Mouse (Mus musculus): Measurements from ENCODE around the gene Ntrk3. TPM values are rescaled to one million over a fixed set of nuclear protein-coding genes. Genes with fewer than 3 reads are reported as not detected.

Gene Ntrk3
- polyA plus RNA-seq, 1 experiment from 2014 or later: 18.3 TPM

DNA sequence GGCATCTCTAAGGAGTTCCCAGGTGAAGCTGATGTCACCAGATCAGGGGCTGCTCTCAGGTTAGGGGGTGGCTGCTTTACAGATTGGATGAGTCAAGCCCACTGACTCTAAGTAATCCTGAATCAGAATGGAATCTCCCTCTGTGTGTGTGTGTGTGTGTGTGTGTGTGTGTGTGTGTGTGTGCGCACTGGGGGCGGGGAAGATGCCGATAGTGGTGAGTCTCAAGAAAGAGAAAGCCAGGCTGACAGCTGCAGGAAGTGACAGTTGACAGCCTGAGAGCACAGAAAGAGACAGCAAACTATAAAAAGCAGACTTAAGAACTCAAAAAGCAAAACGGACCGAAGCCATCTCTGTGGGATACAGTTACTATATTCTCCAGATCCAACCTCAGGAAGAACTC is 18.7 kb downstream of the Ntrk3 start:
- no peaks in the 10 kb centered on the region for H3K4me1 ChIP-seq (replicated peaks)
- H3K9me3 ChIP-seq: no peaks in the 10 kb centered on the region
- 91% methylated on average over 5 of the region's 5 CpGs for WGBS
- H3K4me3 ChIP-seq (replicated peaks): no peak overlapping the region
- H3K9ac ChIP-seq (replicated peaks): no peak overlapping the region
- no peak overlapping the region for H3K4me2 ChIP-seq (replicated peaks)
- no peaks in the 10 kb centered on the region for H3K27me3 ChIP-seq
- no peak for ATAC-seq
- H3K27ac ChIP-seq: no peak overlapping the region
- no peaks in the 10 kb centered on the region for H3K36me3 ChIP-seq

- Histone ChIP-seq H3K27me3 (no peaks in the 10 kb centered on the region), H3K9ac (replicated peaks) (no peak overlapping the region), H3K9me3 (no peaks in the 10 kb centered on the region), H3K27ac (no peak overlapping the region), H3K4me2 (replicated peaks) (no peak overlapping the region), H3K36me3 (no peaks in the 10 kb centered on the region), H3K4me1 (replicated peaks) (no peaks in the 10 kb centered on the region), H3K4me3 (replicated peaks) (no peak overlapping the region)
- ATAC-seq: no peak
- 90% methylated on average over 8 of the region's 8 CpGs for WGBS
These were observed 19.6 kb downstream of the Ntrk3 start for GRCm38 (mm10) chr7:78718191-78718609.

DNA sequence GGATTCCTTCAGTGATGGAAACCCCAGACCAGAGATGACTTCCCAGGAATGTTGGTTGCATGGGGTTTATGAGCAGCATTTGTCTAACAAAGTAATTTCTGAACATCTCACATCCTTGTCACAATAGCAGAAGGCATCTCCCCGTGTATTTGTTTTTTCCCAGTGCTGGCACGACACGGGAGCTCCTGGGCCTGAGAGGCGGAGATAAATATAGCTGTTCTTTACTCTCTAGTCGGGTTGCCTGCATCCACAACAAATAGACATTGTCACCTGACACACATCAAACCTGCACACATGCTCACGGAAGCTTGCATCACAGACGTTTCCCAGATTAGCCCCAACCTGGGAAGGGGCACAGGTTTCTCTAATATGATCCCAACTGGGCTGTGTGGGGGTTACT is 30.1 kb downstream of the Ntrk3 start:
- Histone ChIP-seq H3K4me2 (replicated peaks) (no peak overlapping the region), H3K9me3 (no peaks in the 10 kb centered on the region), H3K4me1 (replicated peaks) (no peaks in the 10 kb centered on the region), H3K9ac (replicated peaks) (no peak overlapping the region), H3K27ac (no peak overlapping the region), H3K4me3 (replicated peaks) (no peak overlapping the region), H3K27me3 (no peaks in the 10 kb centered on the region), H3K36me3 (no peaks in the 10 kb centered on the region)
- 86% methylated on average over 7 of the region's 7 CpGs for WGBS
- ATAC-seq: no peak

- H3K4me2 ChIP-seq (replicated peaks): no peak overlapping the region
- H3K27ac ChIP-seq: no peak overlapping the region
- no peaks in the 10 kb centered on the region for H3K36me3 ChIP-seq
- H3K9ac ChIP-seq (replicated peaks): no peak overlapping the region
- no peaks in the 10 kb centered on the region for H3K9me3 ChIP-seq
- H3K4me1 ChIP-seq (replicated peaks): no peaks in the 10 kb centered on the region
- no peaks in the 10 kb centered on the region for H3K27me3 ChIP-seq
- ATAC-seq: no peak
- no peak overlapping the region for H3K4me3 ChIP-seq (replicated peaks)
- 87% methylated on average over 3 of the region's 3 CpGs for WGBS
These were observed 30.7 kb downstream of the Ntrk3 start for GRCm38 (mm10) chr7:78707122-78707521.

DNA sequence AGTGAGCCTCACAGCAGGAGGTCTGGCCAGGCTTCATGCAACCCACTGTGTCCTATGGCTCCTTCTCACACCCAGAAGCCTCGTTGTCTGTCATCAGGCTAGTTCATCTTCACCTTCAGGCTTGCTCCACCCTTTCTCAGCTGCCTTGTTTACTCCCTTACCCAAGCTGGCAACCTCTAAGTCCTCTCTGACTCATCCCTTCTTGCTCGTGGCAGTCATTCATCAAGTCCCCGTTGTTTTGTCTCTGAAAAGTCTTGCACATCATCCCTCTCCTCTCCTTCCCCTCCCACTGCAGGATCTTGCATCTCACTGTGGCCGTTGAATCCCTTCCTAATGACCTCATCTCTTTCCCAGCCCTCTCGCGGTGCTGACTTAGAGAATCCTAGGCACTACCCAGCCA is 35.1 kb downstream of the Ntrk3 start:
- WGBS: 74% methylated on average over 6 of the region's 6 CpGs

GRCm38 (mm10) chr7:78695200-78695599 is 42.6 kb downstream of the Ntrk3 start:
- H3K27ac ChIP-seq: no peak overlapping the region
- no peak overlapping the region for H3K4me3 ChIP-seq (replicated peaks)
- 92% methylated on average over 3 of the region's 3 CpGs for WGBS
- no peak for ATAC-seq
- H3K4me2 ChIP-seq (replicated peaks): no peak overlapping the region
- H3K9me3 ChIP-seq: no peaks in the 10 kb centered on the region
- no peaks in the 10 kb centered on the region for H3K27me3 ChIP-seq
- H3K36me3 ChIP-seq: no peaks in the 10 kb centered on the region
- no peaks in the 10 kb centered on the region for H3K4me1 ChIP-seq (replicated peaks)
- H3K9ac ChIP-seq (replicated peaks): no peak overlapping the region

More for the DNA sequence above, 35.1 kb downstream of the Ntrk3 start:
- H3K27me3 ChIP-seq: no peaks in the 10 kb centered on the region
- no peak overlapping the region for H3K4me2 ChIP-seq (replicated peaks)
- H3K4me3 ChIP-seq (replicated peaks): no peak overlapping the region
- no peaks in the 10 kb centered on the region for H3K9me3 ChIP-seq
- H3K9ac ChIP-seq (replicated peaks): no peak overlapping the region
- no peaks in the 10 kb centered on the region for H3K4me1 ChIP-seq (replicated peaks)
- no peaks in the 10 kb centered on the region for H3K36me3 ChIP-seq
- no peak overlapping the region for H3K27ac ChIP-seq
- no peak for ATAC-seq

DNA sequence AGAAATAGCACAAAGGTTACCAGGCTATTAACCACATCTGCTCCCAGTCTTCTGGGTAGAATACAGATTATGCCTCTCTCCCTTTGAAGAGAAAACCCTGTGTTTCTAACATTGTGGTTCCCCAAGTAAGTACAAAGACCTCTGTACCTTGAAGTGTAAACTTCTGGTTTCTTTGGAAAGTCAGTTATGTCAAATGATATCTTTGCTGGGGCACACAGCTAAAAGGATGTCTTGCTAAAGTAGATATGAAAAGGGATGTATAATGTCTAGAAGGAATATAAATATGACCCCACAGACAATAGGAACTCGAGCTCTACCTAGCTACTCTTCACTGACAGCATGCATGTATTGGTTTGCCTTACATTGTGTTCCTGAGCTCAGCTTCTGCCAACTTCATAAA is 44.7 kb downstream of the Ntrk3 start:
- no peak overlapping the region for H3K27ac ChIP-seq

GRCm38 (mm10) chr7:78690956-78691355 is 46.9 kb downstream of the Ntrk3 start:
- 76% methylated on average over 3 of the region's 3 CpGs for WGBS

More for the DNA sequence above, 44.7 kb downstream of the Ntrk3 start:
- no peaks in the 10 kb centered on the region for H3K36me3 ChIP-seq
- H3K4me1 ChIP-seq (replicated peaks): no peaks in the 10 kb centered on the region
- H3K4me2 ChIP-seq (replicated peaks): no peak overlapping the region
- H3K9me3 ChIP-seq: no peaks in the 10 kb centered on the region
- 50% methylated on average over 1 of the region's 1 CpGs for WGBS
- ATAC-seq: no peak
- no peak overlapping the region for H3K9ac ChIP-seq (replicated peaks)
- H3K4me3 ChIP-seq (replicated peaks): no peak overlapping the region
- no peaks in the 10 kb centered on the region for H3K27me3 ChIP-seq

GRCm38 (mm10) chr7:78684943-78685342 is 52.9 kb downstream of the Ntrk3 start:
- Histone ChIP-seq H3K9me3 (no peaks in the 10 kb centered on the region), H3K9ac (replicated peaks) (no peak overlapping the region), H3K4me3 (replicated peaks) (no peak overlapping the region), H3K4me2 (replicated peaks) (no peak overlapping the region), H3K4me1 (replicated peaks) (no peaks in the 10 kb centered on the region), H3K27me3 (no peaks in the 10 kb centered on the region), H3K36me3 (no peaks in the 10 kb centered on the region), H3K27ac (no peak overlapping the region)
- no peak for ATAC-seq
- WGBS: 81% methylated on average over 6 of the region's 6 CpGs

More at GRCm38 (mm10) chr7:78690956-78691355, 46.9 kb downstream of the Ntrk3 start:
- Histone ChIP-seq H3K27ac (no peak overlapping the region), H3K9me3 (no peaks in the 10 kb centered on the region), H3K27me3 (no peaks in the 10 kb centered on the region), H3K4me2 (replicated peaks) (no peak overlapping the region), H3K4me3 (replicated peaks) (no peak overlapping the region), H3K9ac (replicated peaks) (no peak overlapping the region), H3K36me3 (no peaks in the 10 kb centered on the region), H3K4me1 (replicated peaks) (no peaks in the 10 kb centered on the region)
- no peak for ATAC-seq

DNA sequence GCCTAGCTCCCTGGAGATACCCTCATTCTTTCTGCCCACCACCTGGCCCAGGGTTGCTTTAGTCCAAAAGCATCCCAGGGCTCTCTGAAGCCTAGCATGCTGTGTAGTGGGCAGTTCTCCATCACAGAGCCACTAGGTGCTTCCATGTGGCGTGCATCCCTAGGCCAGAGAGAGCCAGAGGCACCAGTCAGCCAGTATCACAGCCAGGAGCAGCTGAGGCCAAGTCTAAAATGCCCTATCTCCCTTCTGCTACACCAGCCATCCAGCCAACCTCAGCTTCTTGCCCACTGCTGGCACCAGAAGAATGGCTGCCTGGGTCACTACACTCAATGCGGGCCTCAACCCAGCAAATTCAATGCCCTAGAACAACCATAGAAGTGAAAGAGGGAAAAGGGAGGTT is 56.9 kb downstream of the Ntrk3 start:
- no peaks in the 10 kb centered on the region for H3K9me3 ChIP-seq
- 83% methylated on average over 2 of the region's 2 CpGs for WGBS
- no peaks in the 10 kb centered on the region for H3K27me3 ChIP-seq
- no peaks in the 10 kb centered on the region for H3K36me3 ChIP-seq
- H3K4me1 ChIP-seq (replicated peaks): no peaks in the 10 kb centered on the region
- no peak overlapping the region for H3K4me3 ChIP-seq (replicated peaks)
- no peak overlapping the region for H3K27ac ChIP-seq
- H3K4me2 ChIP-seq (replicated peaks): no peak overlapping the region
- H3K9ac ChIP-seq (replicated peaks): no peak overlapping the region
- no peak for ATAC-seq

DNA sequence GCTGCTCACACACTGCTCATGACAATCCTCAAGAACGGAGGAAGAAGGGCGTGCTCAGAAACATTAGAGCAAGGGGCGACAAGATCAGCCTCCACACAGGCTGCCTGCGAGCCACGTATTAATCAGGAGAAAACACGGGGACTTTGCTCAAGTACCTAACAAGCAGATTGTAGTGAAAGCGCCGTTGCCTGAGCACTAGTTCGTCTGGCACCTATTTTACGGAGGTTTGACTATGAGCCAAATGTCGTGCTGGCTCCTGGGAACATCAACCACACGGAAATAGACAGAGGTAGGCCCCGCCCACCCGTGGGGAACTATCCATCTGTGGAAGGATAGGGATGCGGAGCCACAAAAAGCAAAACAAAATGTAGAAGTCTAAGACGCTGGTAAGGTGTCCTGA is 68.4 kb downstream of the Ntrk3 start:
- H3K4me3 ChIP-seq (replicated peaks): no peak overlapping the region
- H3K27ac ChIP-seq: no peak overlapping the region
- H3K27me3 ChIP-seq: no peaks in the 10 kb centered on the region
- 92% methylated on average over 16 of the region's 16 CpGs for WGBS
- H3K9ac ChIP-seq (replicated peaks): no peak overlapping the region
- H3K36me3 ChIP-seq: no peaks in the 10 kb centered on the region
- ATAC-seq: no peak
- no peaks in the 10 kb centered on the region for H3K4me1 ChIP-seq (replicated peaks)
- H3K9me3 ChIP-seq: no peaks in the 10 kb centered on the region
- H3K4me2 ChIP-seq (replicated peaks): no peak overlapping the region

GRCm38 (mm10) chr7:78668916-78669315 is 68.9 kb downstream of the Ntrk3 start:
- ATAC-seq: no peak
- no peaks in the 10 kb centered on the region for H3K4me1 ChIP-seq (replicated peaks)
- no peak overlapping the region for H3K4me3 ChIP-seq (replicated peaks)
- H3K27me3 ChIP-seq: no peaks in the 10 kb centered on the region
- no peak overlapping the region for H3K27ac ChIP-seq
- WGBS: 89% methylated on average over 6 of the region's 6 CpGs
- H3K9me3 ChIP-seq: no peaks in the 10 kb centered on the region
- no peaks in the 10 kb centered on the region for H3K36me3 ChIP-seq
- H3K9ac ChIP-seq (replicated peaks): no peak overlapping the region
- H3K4me2 ChIP-seq (replicated peaks): no peak overlapping the region

GRCm38 (mm10) chr7:78668003-78668635 is 69.7 kb downstream of the Ntrk3 start:
- Histone ChIP-seq H3K36me3 (no peaks in the 10 kb centered on the region), H3K4me2 (replicated peaks) (no peak overlapping the region), H3K4me1 (replicated peaks) (no peaks in the 10 kb centered on the region), H3K9me3 (no peaks in the 10 kb centered on the region), H3K4me3 (replicated peaks) (no peak overlapping the region), H3K27me3 (no peaks in the 10 kb centered on the region), H3K9ac (replicated peaks) (no peak overlapping the region), H3K27ac (no peak overlapping the region)
- 90% methylated on average over 6 of the region's 6 CpGs for WGBS
- no peak for ATAC-seq
